Mouse (Mus musculus) gastrocnemius, postnatal 10 days (tissue): ENCODE data around the gene Hist1h3e. TPM values are rescaled to one million over a fixed set of nuclear protein-coding genes. Genes with fewer than 3 reads are reported as not detected.
"Not testable (repeated sequence)": the region's sequence is repeated elsewhere in the genome, so short reads cannot be mapped to it uniquely, and the experiment has no call there.

ENCODE experiments used
- DNase-seq: peaks from one replicate; pipeline ENCODE4 v3.0.0; 2021; ENCODE audit warnings: mixed read lengths
- long read RNA-seq, 2 experiments: library from polyadenylated mRNA; stranded (forward); transcript quantifications; one replicate each; pipeline ENCODE4 v2.0.0; 2021
- total RNA-seq, 2 experiments: library from RNA; stranded (reverse); gene quantifications; 2 replicates each; pipeline ENCODE4 v1.2.3; 2021

The Hist1h3e gene
- total RNA-seq: 100 to 1,000 TPM; 121 to 135 TPM
- long read RNA-seq, experiment 1, partial matches to known transcripts: 0 of 1 reads
- long read RNA-seq, experiment 1, other reads (novel, unspliced or antisense): 0 of 1 reads
- long read RNA-seq, experiment 2: 0 reads

- peak; percentile 90 for DNase-seq
These were observed at the start of gene Hist1h3e for GRCm38 (mm10) chr13:23561883-23562659. Gene Hist1h3e, minus strand, starts transcription at chr13:23562369.

DNA sequence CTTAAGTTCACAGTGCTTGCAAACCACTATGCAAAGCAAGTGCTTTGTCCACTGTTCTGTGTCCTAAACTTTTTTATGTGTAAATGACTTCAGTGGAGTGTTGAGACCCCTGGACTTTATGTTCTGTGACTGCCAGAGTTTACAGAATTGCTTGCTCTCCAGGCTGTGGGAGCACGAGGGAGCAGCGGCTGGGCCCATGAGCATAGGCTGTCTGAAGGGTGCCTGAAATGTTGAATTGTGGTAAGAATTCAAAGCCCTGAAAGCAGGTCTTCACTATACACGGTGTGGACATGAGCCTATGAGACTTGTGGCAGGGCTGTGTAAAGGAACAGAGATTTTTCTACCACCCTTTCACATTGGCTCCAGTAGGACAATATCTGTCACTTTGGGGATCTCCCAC lies 49.5 kb upstream of the Hist1h3e start:
- DNase-seq: no peak

DNA sequence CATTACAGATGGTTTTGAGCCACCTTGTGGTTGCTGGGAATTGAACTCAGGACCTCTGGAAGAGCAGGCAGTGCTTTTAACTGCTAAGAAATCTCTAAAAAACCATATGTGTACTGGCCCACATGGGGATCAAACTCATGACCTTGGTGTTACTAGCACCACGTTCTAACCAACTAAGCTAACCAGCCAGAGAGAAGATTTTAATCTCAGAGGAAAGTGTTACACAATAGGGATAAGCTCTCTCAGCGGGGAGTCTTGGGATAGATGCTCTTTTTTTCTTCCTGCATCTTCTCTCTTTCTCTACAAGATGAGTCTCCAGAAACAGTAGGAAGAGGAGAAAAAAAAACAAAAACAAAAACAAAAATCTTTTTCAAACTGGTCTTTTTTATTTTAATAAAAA lies 48.2 kb upstream of the Hist1h3e start:
- no peak for DNase-seq

- DNase-seq: no peak
These were observed 47.7 kb upstream of the Hist1h3e start for GRCm38 (mm10) chr13:23609844-23610243.

DNA sequence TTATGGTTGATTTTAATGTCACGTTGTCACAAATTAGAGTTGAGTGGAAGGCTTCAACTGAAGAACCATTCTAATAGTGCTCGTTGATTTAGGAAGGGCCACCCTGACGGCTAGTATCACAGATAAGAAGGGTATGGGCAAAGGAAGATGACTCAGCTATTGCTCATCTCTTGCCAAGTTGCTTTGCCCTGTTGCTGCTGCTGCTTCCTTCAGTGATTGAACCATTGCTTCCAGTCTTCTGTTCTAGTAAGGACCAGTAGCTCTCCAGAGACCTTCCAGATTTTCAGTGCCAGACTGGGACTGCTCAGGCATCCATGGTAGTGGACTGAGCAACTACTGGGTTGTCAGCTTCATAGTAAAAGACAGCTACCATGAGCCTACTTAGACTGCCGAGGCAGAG lies 47.0 kb upstream of the Hist1h3e start:
- DNase-seq: no peak

DNA sequence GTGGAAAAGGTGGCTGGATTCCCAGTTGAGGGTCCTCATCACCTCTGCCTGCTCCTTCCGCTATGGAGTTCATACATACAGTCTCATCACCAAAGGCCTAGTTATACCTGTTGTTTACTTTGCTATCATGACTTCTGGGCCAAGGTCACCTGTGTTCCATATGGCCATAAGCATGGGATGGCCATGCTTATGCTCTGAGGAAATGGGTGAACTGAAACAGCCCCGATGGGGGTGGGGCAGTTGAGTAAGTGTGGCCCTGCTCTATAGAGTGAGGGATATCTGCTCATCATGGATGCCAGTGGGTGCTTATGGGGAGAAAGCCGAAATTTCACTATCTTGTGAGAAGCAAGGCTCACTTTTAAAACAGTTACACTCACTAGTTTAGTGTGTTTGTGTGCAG lies 42.9 kb upstream of the Hist1h3e start:
- DNase-seq: no peak

GRCm38 (mm10) chr13:23604452-23604851 lies 42.3 kb upstream of the Hist1h3e start:
- no peak for DNase-seq

DNA sequence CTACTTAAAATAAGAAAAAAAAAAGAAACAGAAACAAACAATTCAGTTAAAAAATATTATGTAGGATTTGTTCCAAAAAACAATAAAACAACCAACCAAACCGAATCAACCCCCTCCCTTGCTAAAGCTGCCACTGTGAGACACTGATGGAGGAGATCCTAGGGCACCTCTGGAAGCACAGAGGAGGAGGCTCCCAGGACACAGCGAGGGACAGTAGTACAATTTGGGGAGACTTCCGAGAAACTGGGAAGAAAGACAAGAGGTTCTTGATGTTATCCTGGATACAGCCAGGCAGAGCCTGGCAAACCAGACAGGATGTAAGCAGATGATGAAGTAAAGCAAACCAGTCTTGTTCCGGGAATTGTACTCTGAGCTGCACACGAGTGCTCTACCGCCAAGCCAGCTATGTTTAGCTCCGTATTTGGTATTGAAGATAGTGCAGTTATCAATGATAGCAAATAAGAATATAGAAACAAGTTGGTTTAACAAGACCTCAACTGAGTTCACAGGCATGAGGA lies 41.1 kb upstream of the Hist1h3e start:
- DNase-seq: no peak

- DNase-seq: peak; percentile 83
These were observed 35.8 kb upstream of the Hist1h3e start for GRCm38 (mm10) chr13:23597957-23598356.

GRCm38 (mm10) chr13:23595622-23596372 lies 33.6 kb upstream of the Hist1h3e start:
- DNase-seq: no peak

DNA sequence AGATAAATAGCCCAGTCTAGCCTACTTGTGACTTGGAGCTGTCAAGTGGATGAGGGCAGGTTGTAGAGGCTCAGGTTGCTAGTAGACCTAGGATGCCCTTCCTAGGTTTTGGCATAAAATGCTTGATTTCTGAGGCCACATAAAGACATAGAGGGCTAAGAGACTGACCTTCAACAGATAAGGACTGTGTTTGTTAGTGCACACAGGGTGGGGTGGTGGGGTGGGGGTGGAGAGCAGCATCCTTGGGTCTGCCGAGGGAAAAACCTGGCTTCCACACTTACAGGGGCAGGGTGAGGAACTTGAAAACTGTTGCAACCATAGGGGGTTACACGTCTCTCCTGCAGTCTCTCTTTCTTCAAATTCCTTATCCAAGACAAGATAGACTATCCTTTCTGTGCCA lies 33.0 kb upstream of the Hist1h3e start:
- DNase-seq: no peak

GRCm38 (mm10) chr13:23593051-23593770 lies 31.0 kb upstream of the Hist1h3e start:
- no peak for DNase-seq

- no peak for DNase-seq
These were observed 30.4 kb upstream of the Hist1h3e start for GRCm38 (mm10) chr13:23592614-23593013.

DNA sequence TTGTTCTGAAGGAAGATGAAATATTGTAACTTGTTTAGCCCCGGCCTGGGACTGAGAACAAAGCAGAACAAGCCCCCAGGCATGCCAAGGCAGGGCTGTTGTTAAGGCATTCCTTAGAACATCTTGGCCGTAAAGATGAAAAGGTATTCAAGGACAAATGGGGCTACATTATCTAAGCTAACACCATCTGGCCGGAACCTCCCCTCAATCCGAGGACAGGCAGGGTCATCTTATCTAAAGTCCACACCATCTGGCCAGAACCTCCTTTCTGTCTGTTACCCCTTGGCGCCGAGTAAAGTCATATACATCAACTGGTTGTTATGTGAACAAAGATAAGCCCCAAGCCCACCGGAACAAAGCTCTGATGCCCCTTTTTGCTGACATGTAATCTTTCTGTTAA lies 29.7 kb upstream of the Hist1h3e start:
- DNase-seq: not testable (repeated sequence)

GRCm38 (mm10) chr13:23591206-23591605 lies 29.0 kb upstream of the Hist1h3e start:
- DNase-seq: no peak

- DNase-seq: no peak
These were observed 24.7 kb upstream of the Hist1h3e start for GRCm38 (mm10) chr13:23586940-23587225.

- DNase-seq: no peak
These were observed 24.1 kb upstream of the Hist1h3e start for GRCm38 (mm10) chr13:23586099-23586939.

DNA sequence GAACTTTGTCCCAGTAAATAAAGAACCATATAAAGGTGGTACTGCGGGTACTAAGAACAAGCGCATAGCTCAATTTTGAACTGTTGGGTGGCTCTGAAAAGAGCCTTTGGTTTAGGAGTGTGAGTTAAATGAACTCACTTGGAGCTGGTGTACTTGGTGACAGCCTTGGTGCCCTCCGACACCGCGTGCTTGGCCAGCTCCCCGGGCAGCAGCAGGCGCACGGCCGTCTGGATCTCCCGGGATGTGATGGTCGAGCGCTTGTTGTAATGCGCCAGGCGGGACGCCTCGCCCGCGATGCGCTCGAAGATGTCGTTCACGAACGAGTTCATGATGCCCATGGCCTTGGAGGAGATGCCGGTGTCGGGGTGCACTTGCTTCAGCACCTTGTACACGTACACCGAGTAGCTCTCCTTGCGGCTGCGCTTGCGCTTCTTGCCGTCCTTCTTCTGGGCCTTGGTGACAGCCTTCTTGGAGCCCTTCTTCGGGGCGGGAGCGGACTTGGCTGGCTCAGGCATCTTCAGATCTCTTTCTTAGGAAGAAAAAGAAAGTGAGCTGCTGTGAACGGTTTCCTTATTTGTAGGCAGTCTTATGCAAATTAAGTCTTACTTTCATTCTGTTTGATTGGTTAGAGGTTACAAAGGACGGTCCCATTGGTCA lies 23.4 kb upstream of the Hist1h3e start:
- peak; percentile 48 for DNase-seq

GRCm38 (mm10) chr13:23585029-23585441 lies 22.9 kb upstream of the Hist1h3e start:
- peak; percentile 66 for DNase-seq

- no peak for DNase-seq
These were observed 22.2 kb upstream of the Hist1h3e start for GRCm38 (mm10) chr13:23584331-23584730.
